Mouse (Mus musculus): Measurements from ENCODE around the gene Serpina3c. TPM values are rescaled to one million over a fixed set of nuclear protein-coding genes. Genes with fewer than 3 reads are reported as not detected.

Gene Serpina3c
- polyA plus RNA-seq, 1 experiment: not detected

DNA sequence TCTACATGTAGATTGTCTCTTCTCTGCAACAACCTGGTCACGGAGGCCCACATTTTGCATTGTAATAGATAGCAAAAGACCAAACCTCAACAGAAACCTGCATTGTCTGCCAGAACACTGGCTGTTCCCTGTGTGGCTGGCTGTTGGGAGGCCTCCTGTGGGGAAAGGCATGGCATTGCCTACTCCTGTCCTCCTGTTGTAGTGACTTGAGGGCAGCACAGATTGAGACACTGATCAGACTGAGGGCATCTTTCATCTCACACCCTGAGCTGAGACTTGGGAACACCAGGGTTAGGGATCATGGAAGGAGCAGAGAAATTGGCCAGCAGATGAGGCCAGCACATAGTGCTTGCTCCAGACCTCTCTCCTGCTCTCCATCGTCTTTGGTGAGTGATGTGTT lies 15.5 kb downstream of the Serpina3c start:
- Histone ChIP-seq H3K36me3 (ENCODE audit: control insufficient read depth, insufficient read depth) (no peaks in the 10 kb centered on the region), H3ac (ENCODE audit: control insufficient read depth, insufficient read length, low read depth) (no peak overlapping the region), H3K4me3 (ENCODE audit: insufficient read depth, poor library complexity, severe bottlenecking) (no peak overlapping the region), H3K79me2 (ENCODE audit: control insufficient read depth, insufficient read depth) (no peaks in the 10 kb centered on the region), H3K79me3 (ENCODE audit: low read depth) (no peaks in the 10 kb centered on the region), H3K27me3 (ENCODE audit: control insufficient read depth, insufficient read depth, insufficient read length) (no peaks in the 10 kb centered on the region)
- TF ChIP-seq MYOD1 (IDR thresholded peaks at IDR 0.05; ENCODE audit: control insufficient read depth, insufficient read length, low read depth) (no peak), FOSL1 (IDR thresholded peaks at IDR 0.05; ENCODE audit: insufficient read depth, low read length, poor library complexity, severe bottlenecking) (no peak), MYOG (IDR thresholded peaks at IDR 0.05; ENCODE audit: control insufficient read depth, extremely low read depth, insufficient read length) (no peak), USF1 (IDR thresholded peaks at IDR 0.05; ENCODE audit: low read depth) (no peak)

DNA sequence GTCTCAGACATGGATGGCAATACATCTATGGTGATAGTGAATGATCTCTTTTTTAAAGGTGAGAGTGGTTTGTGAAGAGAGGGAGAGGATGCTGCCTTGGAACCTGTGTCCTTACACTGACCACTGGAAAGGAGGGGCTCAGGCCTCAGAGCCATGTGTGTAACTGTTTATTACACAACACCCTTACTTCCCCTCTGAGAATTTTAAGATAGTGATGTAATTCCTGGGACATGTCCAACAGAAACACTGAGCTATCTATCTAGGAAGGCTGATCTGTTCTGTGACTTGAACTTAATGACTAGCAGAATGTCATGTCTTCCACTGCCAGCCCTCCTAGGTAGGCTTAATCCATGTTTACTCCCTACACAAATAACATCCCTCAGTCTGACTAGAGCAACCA lies 22.6 kb downstream of the Serpina3c start:
- H3ac ChIP-seq (ENCODE audit: control insufficient read depth, insufficient read length, low read depth): no peak overlapping the region
- no peaks in the 10 kb centered on the region for H3K36me3 ChIP-seq (ENCODE audit: control insufficient read depth, insufficient read depth)
- TF ChIP-seq FOSL1 (IDR thresholded peaks at IDR 0.05; ENCODE audit: insufficient read depth, low read length, poor library complexity, severe bottlenecking): no peak
- TF ChIP-seq MAX (IDR thresholded peaks at IDR 0.05): no peak

DNA sequence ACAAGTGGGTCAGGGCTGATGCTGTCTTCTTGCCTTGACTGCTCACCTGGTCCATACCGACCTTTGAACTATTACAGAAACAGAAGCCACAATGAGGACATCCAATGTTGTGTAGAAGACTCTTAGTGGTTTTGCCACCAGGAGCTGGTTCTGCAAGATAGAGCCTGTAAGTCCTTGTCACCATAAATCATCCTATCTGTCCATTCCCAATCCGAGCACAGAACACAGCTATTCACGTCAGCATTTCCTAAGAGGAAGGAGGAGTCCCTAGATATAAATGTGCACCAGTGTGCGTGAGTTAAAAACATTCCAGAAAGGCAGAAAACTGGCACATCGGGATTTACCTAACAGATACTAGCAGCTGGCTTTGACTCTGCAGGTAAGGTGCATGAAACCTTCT lies 26.0 kb downstream of the Serpina3c start, which contains the start of gene Serpina3b:
Gene Serpina3b, plus strand, starts transcription at position 301 of the 400 bp plus-strand sequence.
- no peaks in the 10 kb centered on the region for H3K27me3 ChIP-seq (ENCODE audit: control insufficient read depth, insufficient read depth, insufficient read length)
- TF ChIP-seq USF1 (IDR thresholded peaks at IDR 0.05; ENCODE audit: low read depth): no peak
- no peak for TF ChIP-seq CEBPB (IDR thresholded peaks at IDR 0.05; ENCODE audit: low read depth)
- TF ChIP-seq FOSL1 (IDR thresholded peaks at IDR 0.05; ENCODE audit: insufficient read depth, low read length, poor library complexity, severe bottlenecking): no peak
- no peak for TF ChIP-seq CTCF (IDR thresholded peaks at IDR 0.05; ENCODE audit: control insufficient read depth, insufficient read depth, insufficient read length)
- no peak for TF ChIP-seq MYOG (IDR thresholded peaks at IDR 0.05; ENCODE audit: control insufficient read depth, extremely low read depth, insufficient read length)
- TF ChIP-seq MAX (IDR thresholded peaks at IDR 0.05): no peak
- TF ChIP-seq MYOD1 (IDR thresholded peaks at IDR 0.05; ENCODE audit: control insufficient read depth, insufficient read length, low read depth): no peak
- no peaks in the 10 kb centered on the region for H3K36me3 ChIP-seq (ENCODE audit: control insufficient read depth, insufficient read depth)
- no peaks in the 10 kb centered on the region for H3K79me2 ChIP-seq (ENCODE audit: control insufficient read depth, insufficient read depth)
- H3K79me3 ChIP-seq (ENCODE audit: low read depth): no peaks in the 10 kb centered on the region
- H3ac ChIP-seq (ENCODE audit: control insufficient read depth, insufficient read length, low read depth): no peak within 1 kb of the TSS
- no peak within 1 kb of the TSS for H3K4me3 ChIP-seq (ENCODE audit: insufficient read depth, poor library complexity, severe bottlenecking)

More for the DNA sequence above, 22.6 kb downstream of the Serpina3c start:
- H3K79me3 ChIP-seq (ENCODE audit: low read depth): no peaks in the 10 kb centered on the region
- no peaks in the 10 kb centered on the region for H3K79me2 ChIP-seq (ENCODE audit: control insufficient read depth, insufficient read depth)
- H3K4me3 ChIP-seq (ENCODE audit: insufficient read depth, poor library complexity, severe bottlenecking): no peak overlapping the region
- no peaks in the 10 kb centered on the region for H3K27me3 ChIP-seq (ENCODE audit: control insufficient read depth, insufficient read depth, insufficient read length)

DNA sequence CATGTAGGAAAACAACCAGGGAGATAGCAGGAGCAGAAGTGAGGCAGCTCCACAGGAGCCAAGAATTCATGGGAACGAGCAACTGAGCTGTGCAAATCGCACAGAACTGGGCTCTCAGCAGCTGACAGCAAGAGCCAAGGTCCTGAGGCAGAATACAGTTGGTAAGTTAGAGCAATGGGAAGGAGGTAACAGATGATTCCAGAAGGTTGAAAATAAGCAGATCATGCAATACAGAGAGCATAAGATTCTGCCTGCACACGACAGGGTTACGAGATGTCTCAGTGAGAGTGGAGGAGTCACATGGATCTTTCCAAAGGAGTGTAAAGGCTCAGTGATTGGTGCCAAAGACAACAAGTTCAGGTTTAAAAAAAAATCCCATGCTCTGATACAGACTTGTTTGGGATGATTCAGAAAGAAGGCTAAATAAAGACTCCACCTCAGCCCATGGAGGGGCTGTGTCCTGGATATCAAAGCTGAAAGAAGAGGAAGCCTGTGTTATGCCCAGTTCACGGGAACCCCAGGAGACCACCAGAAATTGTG lies 28.6 kb downstream of the Serpina3c start:
- Histone ChIP-seq H3K27me3 (ENCODE audit: control insufficient read depth, insufficient read depth, insufficient read length) (no peaks in the 10 kb centered on the region), H3K79me3 (ENCODE audit: low read depth) (no peaks in the 10 kb centered on the region), H3K36me3 (ENCODE audit: control insufficient read depth, insufficient read depth) (no peaks in the 10 kb centered on the region), H3K79me2 (ENCODE audit: control insufficient read depth, insufficient read depth) (no peaks in the 10 kb centered on the region), H3K4me3 (ENCODE audit: insufficient read depth, poor library complexity, severe bottlenecking) (no peak overlapping the region), H3ac (ENCODE audit: control insufficient read depth, insufficient read length, low read depth) (no peak overlapping the region)
- TF ChIP-seq CEBPB (IDR thresholded peaks at IDR 0.05; ENCODE audit: low read depth) (no peak), USF1 (IDR thresholded peaks at IDR 0.05; ENCODE audit: low read depth) (no peak), MYOG (IDR thresholded peaks at IDR 0.05; ENCODE audit: control insufficient read depth, extremely low read depth, insufficient read length) (no peak), MAX (IDR thresholded peaks at IDR 0.05) (no peak), FOSL1 (IDR thresholded peaks at IDR 0.05; ENCODE audit: insufficient read depth, low read length, poor library complexity, severe bottlenecking) (no peak), CTCF (IDR thresholded peaks at IDR 0.05; ENCODE audit: control insufficient read depth, insufficient read depth, insufficient read length) (no peak), MYOD1 (IDR thresholded peaks at IDR 0.05; ENCODE audit: control insufficient read depth, insufficient read length, low read depth) (no peak)

DNA sequence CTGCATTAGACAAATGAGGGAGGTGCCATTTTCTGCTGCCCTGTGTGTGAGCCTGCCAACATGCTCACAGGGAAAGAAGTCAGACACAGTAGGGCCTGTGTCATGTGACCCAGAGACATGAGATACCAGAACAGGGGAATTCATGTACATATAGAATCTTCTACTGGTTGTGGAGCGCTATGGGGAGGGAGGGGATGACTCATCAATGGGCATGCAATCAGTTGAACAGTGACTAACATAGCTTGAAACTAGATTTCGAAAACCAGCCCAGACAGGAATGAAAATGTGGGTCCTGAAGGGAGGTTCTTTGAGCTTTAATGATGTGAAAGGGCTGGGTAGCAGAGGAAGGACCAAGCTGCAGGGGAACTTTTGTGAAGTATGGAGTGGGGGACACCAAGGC lies 29.7 kb downstream of the Serpina3c start:
- no peaks in the 10 kb centered on the region for H3K36me3 ChIP-seq (ENCODE audit: control insufficient read depth, insufficient read depth)
- no peaks in the 10 kb centered on the region for H3K79me3 ChIP-seq (ENCODE audit: low read depth)
- H3K27me3 ChIP-seq (ENCODE audit: control insufficient read depth, insufficient read depth, insufficient read length): no peaks in the 10 kb centered on the region
- no peak overlapping the region for H3ac ChIP-seq (ENCODE audit: control insufficient read depth, insufficient read length, low read depth)
- no peak for TF ChIP-seq CTCF (IDR thresholded peaks at IDR 0.05; ENCODE audit: control insufficient read depth, insufficient read depth, insufficient read length)
- TF ChIP-seq USF1 (IDR thresholded peaks at IDR 0.05; ENCODE audit: low read depth): peak; percentile 41
- TF ChIP-seq CEBPB (IDR thresholded peaks at IDR 0.05; ENCODE audit: low read depth): no peak
- TF ChIP-seq MYOD1 (IDR thresholded peaks at IDR 0.05; ENCODE audit: control insufficient read depth, insufficient read length, low read depth): no peak
- TF ChIP-seq MAX (IDR thresholded peaks at IDR 0.05): no peak
- no peak for TF ChIP-seq MYOG (IDR thresholded peaks at IDR 0.05; ENCODE audit: control insufficient read depth, extremely low read depth, insufficient read length)
- TF ChIP-seq FOSL1 (IDR thresholded peaks at IDR 0.05; ENCODE audit: insufficient read depth, low read length, poor library complexity, severe bottlenecking): no peak
- no peak overlapping the region for H3K4me3 ChIP-seq (ENCODE audit: insufficient read depth, poor library complexity, severe bottlenecking)
- H3K79me2 ChIP-seq (ENCODE audit: control insufficient read depth, insufficient read depth): no peaks in the 10 kb centered on the region

DNA sequence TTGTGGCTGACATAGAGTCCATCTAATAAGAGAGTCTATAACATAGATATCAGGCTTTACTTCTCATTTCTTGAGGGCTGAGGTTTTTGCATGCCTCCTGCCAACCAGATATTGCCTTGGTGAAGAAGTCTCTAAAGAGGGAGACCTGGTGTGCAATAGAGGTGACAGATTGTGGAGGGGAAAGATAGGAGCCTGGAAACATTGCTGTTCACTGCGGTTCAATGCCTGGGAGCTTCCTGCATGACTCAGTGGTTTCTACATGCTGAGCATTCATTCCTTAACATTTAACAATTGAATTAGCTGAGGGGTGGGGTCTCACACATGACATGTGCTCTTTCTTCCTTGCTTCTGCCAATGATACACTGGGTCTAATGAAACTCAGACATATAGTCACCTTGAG lies 30.6 kb downstream of the Serpina3c start:
- H3ac ChIP-seq (ENCODE audit: control insufficient read depth, insufficient read length, low read depth): no peak overlapping the region
- no peaks in the 10 kb centered on the region for H3K36me3 ChIP-seq (ENCODE audit: control insufficient read depth, insufficient read depth)
- H3K79me2 ChIP-seq (ENCODE audit: control insufficient read depth, insufficient read depth): no peaks in the 10 kb centered on the region
- no peak for TF ChIP-seq USF1 (IDR thresholded peaks at IDR 0.05; ENCODE audit: low read depth)
- TF ChIP-seq MYOD1 (IDR thresholded peaks at IDR 0.05; ENCODE audit: control insufficient read depth, insufficient read length, low read depth): no peak
- TF ChIP-seq CTCF (IDR thresholded peaks at IDR 0.05; ENCODE audit: control insufficient read depth, insufficient read depth, insufficient read length): no peak
- no peak for TF ChIP-seq MAX (IDR thresholded peaks at IDR 0.05)
- TF ChIP-seq CEBPB (IDR thresholded peaks at IDR 0.05; ENCODE audit: low read depth): no peak
- TF ChIP-seq MYOG (IDR thresholded peaks at IDR 0.05; ENCODE audit: control insufficient read depth, extremely low read depth, insufficient read length): no peak
- TF ChIP-seq FOSL1 (IDR thresholded peaks at IDR 0.05; ENCODE audit: insufficient read depth, low read length, poor library complexity, severe bottlenecking): no peak
- no peaks in the 10 kb centered on the region for H3K79me3 ChIP-seq (ENCODE audit: low read depth)
- no peaks in the 10 kb centered on the region for H3K27me3 ChIP-seq (ENCODE audit: control insufficient read depth, insufficient read depth, insufficient read length)
- no peak overlapping the region for H3K4me3 ChIP-seq (ENCODE audit: insufficient read depth, poor library complexity, severe bottlenecking)
